Mouse (Mus musculus) liver, adult (tissue): Measurements from ENCODE around the gene Smoc1.

ENCODE experiments used
- GATA4 ChIP-seq: IDR thresholded peaks from 2 replicates; pipeline ENCODE4 v1.6.1; 2014; ENCODE audit warnings: mild to moderate bottlenecking, low read length; ENCODE audit not compliant: insufficient replicate concordance

Gene Smoc1

GRCm38 (mm10) chr12:81011994-81012393, 14.6 kb upstream of the Smoc1 start:
- TF ChIP-seq GATA4: no peak

- TF ChIP-seq GATA4: no peak
Observed at GRCm38 (mm10) chr12:81013496-81013895, 13.1 kb upstream of the Smoc1 start.

GRCm38 (mm10) chr12:81017624-81018023, 9.0 kb upstream of the Smoc1 start:
- TF ChIP-seq GATA4: no peak

- TF ChIP-seq GATA4: no peak
Observed at GRCm38 (mm10) chr12:81018516-81019279, 7.9 kb upstream of the Smoc1 start.

GRCm38 (mm10) chr12:81019280-81019935, 7.2 kb upstream of the Smoc1 start:
- no peak for TF ChIP-seq GATA4

- no peak for TF ChIP-seq GATA4
Observed at GRCm38 (mm10) chr12:81024407-81024806, 2.2 kb upstream of the Smoc1 start.

GRCm38 (mm10) chr12:81024993-81025392, 1.6 kb upstream of the Smoc1 start:
- no peak for TF ChIP-seq GATA4

- no peak for TF ChIP-seq GATA4
Observed at GRCm38 (mm10) chr12:81026995-81027942, 661 bp downstream of the Smoc1 start.

- no peak for TF ChIP-seq GATA4
Observed at GRCm38 (mm10) chr12:81028291-81028920, 1.8 kb downstream of the Smoc1 start.

GRCm38 (mm10) chr12:81029731-81030130, 3.1 kb downstream of the Smoc1 start:
- no peak for TF ChIP-seq GATA4

- no peak for TF ChIP-seq GATA4
Observed at GRCm38 (mm10) chr12:81031579-81031978, 5.0 kb downstream of the Smoc1 start.

GRCm38 (mm10) chr12:81033389-81034041, 6.9 kb downstream of the Smoc1 start:
- no peak for TF ChIP-seq GATA4

GRCm38 (mm10) chr12:81034042-81034417, 7.4 kb downstream of the Smoc1 start:
- TF ChIP-seq GATA4: no peak

GRCm38 (mm10) chr12:81035850-81036249, 9.2 kb downstream of the Smoc1 start:
- TF ChIP-seq GATA4: no peak

- TF ChIP-seq GATA4: no peak
Observed at GRCm38 (mm10) chr12:81043616-81044015, 17.0 kb downstream of the Smoc1 start.

GRCm38 (mm10) chr12:81046926-81047325, 20.3 kb downstream of the Smoc1 start:
- no peak for TF ChIP-seq GATA4
